Mouse (Mus musculus) spleen, embryonic (tissue): ENCODE measurements at regions not wholly inside any gene's neighbourhood (a gene's known extent, or its start where the extent isn't known, plus 50 kb on each side); places are given as distances from the start of the nearest gene placed in this dataset.

Source experiments
- CTCF ChIA-PET: fragments of 350-600 bp; sonication (Branson Sonifier 250); formaldehyde crosslinking; loops from one replicate; lab custom pipeline; 2022; lab: Charles Lee

- CTCF ChIA-PET: no interaction called here
These were observed 141.9 kb upstream of the Rasa1 start for GRCm38 (mm10) chr13:85430821-85431220.

DNA sequence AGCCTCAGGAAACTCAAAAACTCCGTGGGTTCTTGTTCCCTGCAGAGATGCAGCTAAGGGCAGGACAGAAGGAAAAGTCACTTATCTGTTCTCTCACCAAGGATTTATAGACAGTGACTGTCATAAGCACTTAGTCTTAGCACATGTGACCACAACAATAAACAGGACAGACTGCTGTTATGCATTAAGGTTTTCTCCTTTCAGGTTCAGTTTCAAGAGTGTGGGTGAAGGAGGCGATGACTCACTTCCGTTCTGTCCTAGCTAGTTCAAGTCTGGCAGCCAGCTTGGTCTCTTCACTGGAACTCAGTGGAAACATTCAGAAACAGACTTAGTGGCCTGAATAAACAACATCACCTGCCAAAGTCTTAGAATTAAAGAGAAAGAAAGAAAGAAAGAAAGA lies 141.1 kb upstream of the Rasa1 start:
- CTCF ChIA-PET: no interaction called here

GRCm38 (mm10) chr13:85418671-85419070 lies 129.7 kb upstream of the Rasa1 start:
- CTCF ChIA-PET: no interaction called here

GRCm38 (mm10) chr13:85414951-85415350 lies 126.0 kb upstream of the Rasa1 start:
- CTCF ChIA-PET: no interaction called here

DNA sequence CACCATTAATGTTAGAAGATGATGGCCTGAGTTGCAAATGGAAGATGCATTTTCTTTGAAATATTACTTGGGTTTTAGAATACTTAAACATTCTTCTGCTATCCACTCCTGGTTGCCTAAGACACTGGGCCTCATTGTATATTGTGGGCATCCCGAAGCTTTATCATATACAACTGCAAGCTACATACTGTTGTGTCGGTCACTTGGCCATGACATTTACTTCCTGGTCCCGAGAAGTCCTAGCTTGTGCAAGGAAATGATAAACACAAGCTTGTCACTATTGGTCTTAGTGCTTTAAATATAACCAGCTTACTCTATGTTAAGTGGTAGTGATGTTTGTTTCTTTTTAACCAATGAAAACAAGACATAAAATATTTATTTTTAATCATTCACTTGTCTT lies 122.4 kb upstream of the Rasa1 start:
- CTCF ChIA-PET: no interaction called here

DNA sequence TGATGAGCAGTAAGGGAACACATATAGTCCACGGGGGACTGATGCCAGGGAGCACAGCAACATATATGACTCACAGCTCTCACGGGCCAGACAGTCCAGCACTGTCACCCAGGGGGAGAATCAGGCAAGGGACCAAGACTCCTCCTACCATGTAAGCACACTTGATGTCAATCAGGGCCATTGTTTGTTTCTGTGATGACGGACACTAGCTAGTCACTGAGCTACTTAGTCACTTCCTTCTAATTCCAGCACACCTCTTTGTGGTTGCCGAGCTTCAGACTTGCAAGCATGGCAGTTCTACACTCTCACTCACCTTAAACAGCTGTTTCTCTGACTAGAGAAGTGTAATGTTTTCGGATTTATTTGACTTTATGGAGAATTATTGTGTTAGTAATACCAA lies 109.9 kb upstream of the Rasa1 start:
- CTCF ChIA-PET: no interaction called here

DNA sequence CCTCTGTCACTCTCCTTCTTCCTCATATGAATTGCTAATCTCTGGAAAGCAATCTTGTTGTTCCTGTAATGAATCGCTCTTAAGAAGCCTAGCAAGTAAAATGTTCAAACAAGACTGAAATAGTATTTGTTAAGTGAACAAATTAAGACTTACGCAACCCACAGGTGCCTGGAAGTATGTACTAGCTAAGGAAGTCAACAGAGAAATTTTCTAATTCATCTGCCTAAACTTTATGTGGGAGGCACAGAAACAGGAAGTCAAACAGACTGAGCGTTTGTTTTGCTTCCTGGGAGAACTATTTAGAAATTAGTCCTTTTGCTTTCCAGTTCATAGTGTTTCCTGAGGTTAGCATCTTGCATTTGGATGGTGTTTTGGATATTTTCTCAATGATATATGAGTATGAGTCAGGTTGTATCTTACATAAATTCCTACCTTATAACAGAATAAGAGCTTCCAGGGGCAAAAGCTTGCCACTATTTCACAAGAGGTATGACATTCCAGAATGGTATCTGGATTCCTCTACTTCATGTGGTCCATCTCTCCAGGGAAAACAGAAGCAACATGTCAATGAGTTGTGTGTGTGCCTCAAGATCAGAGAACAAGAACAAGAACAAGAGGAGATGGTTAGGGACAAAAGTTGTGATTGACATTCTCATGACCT lies 87.5 kb upstream of the Rasa1 start:
- CTCF ChIA-PET: no interaction called here

DNA sequence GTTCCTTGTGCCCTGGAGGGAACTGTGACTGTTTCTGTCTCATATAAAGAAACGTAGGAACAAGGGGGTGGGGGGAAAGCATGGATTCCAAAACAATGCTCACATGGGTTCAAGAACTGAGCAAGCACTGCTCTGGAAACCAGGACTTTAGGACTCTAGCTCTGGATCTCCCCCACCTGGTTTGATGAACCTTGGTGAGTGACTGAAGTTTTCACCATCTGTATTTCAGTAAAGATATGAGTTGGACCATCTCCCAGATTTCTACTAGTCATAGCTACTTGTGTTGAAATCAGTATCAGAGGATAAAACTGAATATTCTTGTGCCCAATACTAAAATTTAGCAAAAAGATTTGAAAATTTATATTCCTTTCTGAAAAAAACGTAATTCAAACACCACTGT lies 70.7 kb upstream of the Rasa1 start:
- CTCF ChIA-PET: no interaction called here

DNA sequence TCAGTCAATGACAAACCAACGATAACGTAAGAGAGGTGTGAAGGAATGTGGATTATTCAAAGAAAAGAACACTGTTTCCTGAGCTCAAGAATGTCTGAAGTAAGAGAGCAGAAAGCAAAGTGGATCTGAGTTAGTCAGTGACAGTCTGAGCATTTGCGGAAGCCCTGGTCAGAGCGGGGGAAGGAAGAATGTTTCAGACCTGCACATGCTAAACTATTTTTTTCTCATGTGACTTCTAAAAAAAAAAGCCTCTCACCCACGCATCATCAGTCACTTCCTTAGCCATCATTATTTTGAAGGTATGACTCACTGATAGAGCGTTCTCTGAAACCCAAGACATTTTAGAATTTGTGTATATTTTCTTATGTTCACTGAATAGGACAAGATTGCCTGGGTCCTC lies 70.2 kb upstream of the Rasa1 start:
- CTCF ChIA-PET: no interaction called here

- CTCF ChIA-PET: no interaction called here
These were observed 63.1 kb upstream of the Rasa1 start for GRCm38 (mm10) chr13:85352061-85352460.
